Mouse (Mus musculus) midbrain, embryonic 13.5 days (tissue): ENCODE measurements around the gene Ccz1. TPM values are rescaled to one million over a fixed set of nuclear protein-coding genes. Genes with fewer than 3 reads are reported as not detected.

Source experiments
- ATAC-seq: fragments of 200-750 bp; cut with Nextera tagmentation; 2 replicates; pipeline ENCODE4 v1.8.0; 2017; ENCODE audit warnings: mild to moderate bottlenecking, moderate TSS enrichment, moderate library complexity
- H3K27ac ChIP-seq: fragments of 300-500 bp; sonication (generic); 2 replicates; pipeline ENCODE4 v1.5.1; 2015; ENCODE audit warnings: inconsistent platforms, mild to moderate bottlenecking, moderate library complexity
- H3K27me3 ChIP-seq: fragments of 300-500 bp; sonication (generic); 2 replicates; pipeline ENCODE4 v1.6.1; 2015; ENCODE audit warnings: mild to moderate bottlenecking, inconsistent platforms
- H3K36me3 ChIP-seq: fragments of 300-500 bp; sonication (generic); 2 replicates; pipeline ENCODE4 v1.6.1; 2015; ENCODE audit warnings: mild to moderate bottlenecking, inconsistent platforms
- H3K4me1 ChIP-seq: fragments of 300-500 bp; sonication (generic); replicated peaks from 2 replicates; pipeline ENCODE4 v1.6.1; 2015; ENCODE audit warnings: inconsistent platforms
- H3K4me2 ChIP-seq: fragments of 300-500 bp; sonication (generic); replicated peaks from 2 replicates; pipeline ENCODE4 v1.6.1; 2015; ENCODE audit warnings: moderate library complexity, mild to moderate bottlenecking, inconsistent platforms
- H3K4me3 ChIP-seq: fragments of 300-500 bp; sonication (generic); replicated peaks from 2 replicates; pipeline ENCODE4 v1.5.1; 2015; ENCODE audit warnings: mild to moderate bottlenecking, inconsistent platforms
- H3K9ac ChIP-seq: fragments of 300-500 bp; sonication (generic); replicated peaks from 2 replicates; pipeline ENCODE4 v1.6.1; 2015; ENCODE audit warnings: mild to moderate bottlenecking, inconsistent platforms
- H3K9me3 ChIP-seq: fragments of 300-500 bp; sonication (generic); 2 replicates; pipeline ENCODE4 v1.6.1; 2016; ENCODE audit warnings: mild to moderate bottlenecking, inconsistent platforms
- WGBS: fragments of 180-500 bp; shearing (Covaris S2); methylation state at CpG from one replicate; pipeline ENCODE4 v1.1.7; 2015; 5-methylcytosine and 5-hydroxymethylcytosine counted together
- polyA plus RNA-seq: library from polyadenylated mRNA; unstranded; fragments of >200 nt; fragmentation: Nextera tagmentation; extraction: Ambion mirVana; gene quantifications from 2 replicates; pipeline ENCODE4 v1.2.1, GENCODE M21; 2015

Ccz1 gene
- polyA plus RNA-seq, 1 experiment from 2014 or later: 94.6 TPM

GRCm38 (mm10) chr5:143990086-143990485, 24.6 kb downstream of the Ccz1 start:
- H3K27ac ChIP-seq: no peak overlapping the region
- no peaks in the 10 kb centered on the region for H3K9me3 ChIP-seq
- no peak overlapping the region for H3K4me2 ChIP-seq
- H3K36me3 ChIP-seq: peaks cover 100% of the 10 kb centered on the region
- H3K9ac ChIP-seq: no peak overlapping the region
- 93% methylated on average over 11 of the region's 11 CpGs for WGBS
- no peaks in the 10 kb centered on the region for H3K27me3 ChIP-seq
- ATAC-seq: no peak
- no peaks in the 10 kb centered on the region for H3K4me1 ChIP-seq
- no peak overlapping the region for H3K4me3 ChIP-seq

GRCm38 (mm10) chr5:143989046-143989445, 25.6 kb downstream of the Ccz1 start:
- peaks cover 100% of the 10 kb centered on the region for H3K36me3 ChIP-seq
- no peak for ATAC-seq
- H3K9ac ChIP-seq: no peak overlapping the region
- H3K4me3 ChIP-seq: no peak overlapping the region
- no peak overlapping the region for H3K4me2 ChIP-seq
- no peaks in the 10 kb centered on the region for H3K27me3 ChIP-seq
- H3K27ac ChIP-seq: no peak overlapping the region
- H3K4me1 ChIP-seq: no peaks in the 10 kb centered on the region
- WGBS: 83% methylated on average over 4 of the region's 4 CpGs
- H3K9me3 ChIP-seq: no peaks in the 10 kb centered on the region

- H3K27me3 ChIP-seq: no peaks in the 10 kb centered on the region
- H3K4me1 ChIP-seq: no peaks in the 10 kb centered on the region
- WGBS: 99% methylated on average over 3 of the region's 3 CpGs
- ATAC-seq: no peak
- no peaks in the 10 kb centered on the region for H3K9me3 ChIP-seq
- no peak overlapping the region for H3K4me3 ChIP-seq
- H3K4me2 ChIP-seq: no peak overlapping the region
- H3K36me3 ChIP-seq: peaks cover 95% of the 10 kb centered on the region
- H3K9ac ChIP-seq: no peak overlapping the region
- H3K27ac ChIP-seq: no peak overlapping the region
Measured at GRCm38 (mm10) chr5:143987596-143987995, 27.1 kb downstream of the Ccz1 start.

- WGBS: 88% methylated on average over 7 of the region's 7 CpGs
- Histone ChIP-seq H3K4me3 (no peak overlapping the region), H3K36me3 (peaks cover 73% of the 10 kb centered on the region), H3K4me2 (no peak overlapping the region), H3K9me3 (no peaks in the 10 kb centered on the region), H3K9ac (no peak overlapping the region), H3K4me1 (peaks cover 4% of the 10 kb centered on the region), H3K27me3 (no peaks in the 10 kb centered on the region), H3K27ac (no peak overlapping the region)
- ATAC-seq: no peak
Measured at GRCm38 (mm10) chr5:143985381-143985780, 29.3 kb downstream of the Ccz1 start.

GRCm38 (mm10) chr5:143982361-143982760, 32.3 kb downstream of the Ccz1 start:
- WGBS: 94% methylated on average over 2 of the region's 2 CpGs
- Histone ChIP-seq H3K4me3 (no peak overlapping the region), H3K36me3 (peaks cover 43% of the 10 kb centered on the region), H3K27me3 (no peaks in the 10 kb centered on the region), H3K4me1 (peaks cover 4% of the 10 kb centered on the region), H3K9me3 (no peaks in the 10 kb centered on the region), H3K27ac (no peak overlapping the region), H3K4me2 (no peak overlapping the region), H3K9ac (no peak overlapping the region)
- ATAC-seq: no peak

- Histone ChIP-seq H3K27me3 (no peaks in the 10 kb centered on the region), H3K4me1 (peaks cover 4% of the 10 kb centered on the region), H3K4me2 (no peak overlapping the region), H3K9ac (no peak overlapping the region), H3K27ac (no peak overlapping the region), H3K4me3 (no peak overlapping the region), H3K36me3 (peaks cover 28% of the 10 kb centered on the region), H3K9me3 (no peaks in the 10 kb centered on the region)
- 28% methylated on average over 9 of the region's 9 CpGs for WGBS
- ATAC-seq: peak; percentile 50
Measured at GRCm38 (mm10) chr5:143980858-143981257, 33.8 kb downstream of the Ccz1 start.

- no peak for ATAC-seq
- WGBS: 80% methylated on average over 16 of the region's 16 CpGs
Measured at GRCm38 (mm10) chr5:143976726-143977431, 37.8 kb downstream of the Ccz1 start.

GRCm38 (mm10) chr5:143976232-143976631, 38.4 kb downstream of the Ccz1 start:
- H3K9me3 ChIP-seq: no peaks in the 10 kb centered on the region
- no peak overlapping the region for H3K4me3 ChIP-seq
- no peaks in the 10 kb centered on the region for H3K36me3 ChIP-seq
- H3K4me1 ChIP-seq: peaks cover 4% of the 10 kb centered on the region
- no peak overlapping the region for H3K9ac ChIP-seq
- 88% methylated on average over 11 of the region's 11 CpGs for WGBS
- H3K27me3 ChIP-seq: no peaks in the 10 kb centered on the region
- H3K4me2 ChIP-seq: no peak overlapping the region
- H3K27ac ChIP-seq: no peak overlapping the region
- no peak for ATAC-seq

More at GRCm38 (mm10) chr5:143976726-143977431, 37.8 kb downstream of the Ccz1 start:
- Histone ChIP-seq H3K9me3 (no peaks in the 10 kb centered on the region), H3K27me3 (no peaks in the 10 kb centered on the region), H3K36me3 (no peaks in the 10 kb centered on the region), H3K4me1 (peaks cover 4% of the 10 kb centered on the region), H3K27ac (no peak overlapping the region), H3K4me3 (no peak overlapping the region), H3K9ac (no peak overlapping the region), H3K4me2 (no peak overlapping the region)

GRCm38 (mm10) chr5:143975631-143975933, 39.1 kb downstream of the Ccz1 start:
- no peak for ATAC-seq
- no peaks in the 10 kb centered on the region for H3K36me3 ChIP-seq
- WGBS: 62% methylated on average over 2 of the region's 2 CpGs
- H3K4me1 ChIP-seq: no peaks in the 10 kb centered on the region; the same call in 1 of the 2 replicates
- H3K9ac ChIP-seq: no peak overlapping the region
- H3K4me2 ChIP-seq: no peak overlapping the region
- H3K27me3 ChIP-seq: no peaks in the 10 kb centered on the region
- H3K27ac ChIP-seq: no peak overlapping the region
- H3K4me3 ChIP-seq: no peak overlapping the region
- no peaks in the 10 kb centered on the region for H3K9me3 ChIP-seq

GRCm38 (mm10) chr5:143974931-143975630, 39.6 kb downstream of the Ccz1 start:
- H3K9me3 ChIP-seq: no peaks in the 10 kb centered on the region
- no peaks in the 10 kb centered on the region; the same call in 1 of the 2 replicates for H3K4me1 ChIP-seq
- WGBS: 53% methylated on average over 4 of the region's 4 CpGs
- ATAC-seq: peak; percentile 74
- H3K36me3 ChIP-seq: no peaks in the 10 kb centered on the region
- H3K9ac ChIP-seq: no peak overlapping the region
- H3K4me2 ChIP-seq: no peak overlapping the region
- no peak overlapping the region for H3K4me3 ChIP-seq
- H3K27ac ChIP-seq: no peak overlapping the region
- H3K27me3 ChIP-seq: no peaks in the 10 kb centered on the region

GRCm38 (mm10) chr5:143972628-143973027, 42.0 kb downstream of the Ccz1 start:
- no peak overlapping the region for H3K9ac ChIP-seq
- no peak for ATAC-seq
- H3K27me3 ChIP-seq: no peaks in the 10 kb centered on the region
- H3K36me3 ChIP-seq: no peaks in the 10 kb centered on the region
- WGBS: 67% methylated on average over 3 of the region's 3 CpGs
- no peaks in the 10 kb centered on the region for H3K4me1 ChIP-seq
- H3K27ac ChIP-seq: no peak overlapping the region
- no peak overlapping the region for H3K4me3 ChIP-seq
- H3K9me3 ChIP-seq: no peaks in the 10 kb centered on the region
- no peak overlapping the region for H3K4me2 ChIP-seq

GRCm38 (mm10) chr5:143966671-143967070, 48.0 kb downstream of the Ccz1 start:
- no peak overlapping the region for H3K4me3 ChIP-seq
- no peak overlapping the region for H3K4me2 ChIP-seq
- no peak for ATAC-seq
- H3K27me3 ChIP-seq: no peaks in the 10 kb centered on the region
- H3K4me1 ChIP-seq: no peaks in the 10 kb centered on the region
- WGBS: 90% methylated on average over 12 of the region's 12 CpGs
- no peaks in the 10 kb centered on the region for H3K36me3 ChIP-seq
- no peaks in the 10 kb centered on the region for H3K9me3 ChIP-seq
- H3K9ac ChIP-seq: no peak overlapping the region
- H3K27ac ChIP-seq: no peak overlapping the region
